Mouse (Mus musculus) small intestine, adult 2 months (tissue): Measurements from ENCODE around the gene Txn2.

Experiments used
- CTCF ChIP-seq: fragments of 200-500 bp; IDR thresholded peaks from 2 replicates; pipeline ENCODE4 v1.5.1; 2012; ENCODE audit warnings: low read depth, mild to moderate bottlenecking, control low read depth, inconsistent platforms, low read length, moderate library complexity, mixed read lengths; ENCODE audit not compliant: insufficient replicate concordance, insufficient read length; ENCODE audit errors: extremely low read depth
- POLR2A ChIP-seq: fragments of 200-500 bp; IDR thresholded peaks from 2 replicates; pipeline ENCODE4 v1.6.1; 2012; ENCODE audit warnings: low read depth, mild to moderate bottlenecking, control low read depth, inconsistent platforms, low read length, moderate library complexity

GRCm38 (mm10) chr15:77916851-77917544 is 11.8 kb downstream of the Txn2 start:
- TF ChIP-seq CTCF (peak; percentile 85), POLR2A (no peak)
